Mouse (Mus musculus) myocyte (in vitro differentiated cells): Measurements from ENCODE around the gene B4gat1. TPM values are rescaled to one million over a fixed set of nuclear protein-coding genes. Genes with fewer than 3 reads are reported as not detected.
A peak's percentile ranks its signal among the peaks of the same experiment; 100 is the strongest.

ENCODE experiments used
- H3K27me3 ChIP-seq: one replicate; pipeline ENCODE4 v1.6.1; 2011; ENCODE audit not compliant: control insufficient read depth, insufficient read depth, insufficient read length
- H3K36me3 ChIP-seq: one replicate; pipeline ENCODE4 v1.6.1; 2011; ENCODE audit not compliant: control insufficient read depth, insufficient read depth
- H3K4me2 ChIP-seq: one replicate; pipeline ENCODE4 v1.6.1; 2011; ENCODE audit warnings: low read depth, control low read depth
- H3K4me3 ChIP-seq: one replicate; pipeline ENCODE4 v1.5.1; 2011; ENCODE audit warnings: mild to moderate bottlenecking, control low read depth, moderate library complexity
- H3K79me2 ChIP-seq: one replicate; pipeline ENCODE4 v1.6.1; 2011; ENCODE audit not compliant: control insufficient read depth, insufficient read depth
- H3ac ChIP-seq: one replicate; pipeline ENCODE4 v1.6.1; 2011; ENCODE audit not compliant: control insufficient read depth, insufficient read length
- CEBPB ChIP-seq: IDR thresholded peaks from 2 replicates; pipeline ENCODE4 v1.6.1; 2011; ENCODE audit warnings: mild to moderate bottlenecking, moderate library complexity; ENCODE audit not compliant: poor library complexity, insufficient read depth, severe bottlenecking
- E2F4 ChIP-seq: IDR thresholded peaks from one replicate; pipeline ENCODE4 v1.6.1; 2011; ENCODE audit warnings: mild to moderate bottlenecking, control low read depth, moderate library complexity; ENCODE audit not compliant: insufficient read depth
- MAX ChIP-seq: IDR thresholded peaks from one replicate; pipeline ENCODE4 v1.6.1; 2011; ENCODE audit warnings: low read depth, mild to moderate bottlenecking, control low read depth
- MYOD1 ChIP-seq, 3 experiments: IDR thresholded peaks; one replicate each; pipeline ENCODE4 v1.6.1; 2011; ENCODE audit warnings: control low read depth in 2 of 3, low read depth in 2 of 3, mild to moderate bottlenecking in 2 of 3, moderate library complexity in 1 of 3; ENCODE audit not compliant: insufficient read length in 2 of 3, control insufficient read depth in 1 of 3
- MYOG ChIP-seq, 3 experiments: IDR thresholded peaks; one replicate each; pipeline ENCODE4 v1.6.1; 2011; ENCODE audit warnings: control low read depth in 2 of 3, low read depth in 2 of 3, mild to moderate bottlenecking in 2 of 3; ENCODE audit not compliant: insufficient read length in 2 of 3, control insufficient read depth in 1 of 3, insufficient read depth in 1 of 3
- POLR2A ChIP-seq: IDR thresholded peaks from one replicate; pipeline ENCODE4 v1.6.1; 2011; ENCODE audit warnings: low read depth, mild to moderate bottlenecking, control low read depth, moderate library complexity; ENCODE audit not compliant: insufficient read length
- POLR2AphosphoS2 ChIP-seq: IDR thresholded peaks from one replicate; pipeline ENCODE4 v1.6.1; 2011; ENCODE audit warnings: low read depth, control low read depth; ENCODE audit not compliant: insufficient read length
- REST ChIP-seq: IDR thresholded peaks from one replicate; pipeline ENCODE4 v1.6.1; 2011; ENCODE audit warnings: mild to moderate bottlenecking, control low read depth, moderate library complexity; ENCODE audit not compliant: insufficient read depth, insufficient read length
- SRF ChIP-seq: IDR thresholded peaks from one replicate; pipeline ENCODE4 v1.6.1; 2011; ENCODE audit warnings: low read depth; ENCODE audit not compliant: control insufficient read depth, insufficient read length
- TCF12 ChIP-seq: IDR thresholded peaks from one replicate; pipeline ENCODE4 v1.6.1; 2011; ENCODE audit warnings: mild to moderate bottlenecking, control low read depth; ENCODE audit not compliant: poor library complexity, insufficient read depth, severe bottlenecking
- TCF3 ChIP-seq: IDR thresholded peaks from one replicate; pipeline ENCODE4 v1.6.1; 2011; ENCODE audit warnings: low read depth, control low read depth; ENCODE audit not compliant: insufficient read length
- USF1 ChIP-seq: IDR thresholded peaks from one replicate; pipeline ENCODE4 v1.6.1; 2011; ENCODE audit warnings: low read depth, mild to moderate bottlenecking, control low read depth, moderate library complexity
- polyA plus RNA-seq: library from polyadenylated mRNA; unstranded; fragments of >200 nt; fragmentation: generic; extraction: Trizol; gene quantifications from one replicate; pipeline ENCODE4 v1.2.1, GENCODE M21; 2012; ENCODE audit warnings: missing spikeins

B4gat1 gene
- polyA plus RNA-seq, 1 experiment = 46.7 TPM

- Histone ChIP-seq H3K4me3 (peak overlapping the region; percentile 29), H3K27me3 (no peaks in the 10 kb centered on the region), H3K4me2 (peak overlapping the region; percentile 97), H3ac (no peak overlapping the region), H3K79me2 (no peaks in the 10 kb centered on the region), H3K36me3 (no peaks in the 10 kb centered on the region)
- TF ChIP-seq POLR2AphosphoS2 (no peak), SRF (no peak), POLR2A (no peak), USF1 (no peak), CEBPB (no peak), TCF3 (no peak), REST (no peak), E2F4 (no peak), MYOD1 (IDR thresholded peaks at IDR 0.05; ENCODE audit: control insufficient read depth in 1 of 3, insufficient read length in 2 of 3, low read depth in 2 of 3) (no peak), MAX (no peak), MYOG (IDR thresholded peaks at IDR 0.05; ENCODE audit: control insufficient read depth in 1 of 3, insufficient read depth in 1 of 3, insufficient read length in 2 of 3, low read depth in 2 of 3) (no peak)
These were observed 34.9 kb downstream of the B4gat1 start for GRCm38 (mm10) chr19:5073518-5073917.

- Histone ChIP-seq H3K4me2 (no peak overlapping the region), H3K79me2 (no peaks in the 10 kb centered on the region), H3K36me3 (no peaks in the 10 kb centered on the region), H3ac (no peak overlapping the region), H3K27me3 (no peaks in the 10 kb centered on the region), H3K4me3 (no peak overlapping the region)
- TF ChIP-seq POLR2AphosphoS2 (no peak), USF1 (peak; percentile 63), REST (no peak)
These were observed 40.7 kb downstream of the B4gat1 start for GRCm38 (mm10) chr19:5079279-5079678.

GRCm38 (mm10) chr19:5082005-5082404, 43.4 kb downstream of the B4gat1 start:
- H3K27me3 ChIP-seq = no peaks in the 10 kb centered on the region
- H3ac ChIP-seq = no peak overlapping the region
- no peak overlapping the region for H3K4me3 ChIP-seq
- no peaks in the 10 kb centered on the region for H3K79me2 ChIP-seq
- TF ChIP-seq POLR2AphosphoS2 (no peak), SRF (no peak), TCF3 (no peak), USF1 (no peak), MAX (no peak), POLR2A (no peak), CEBPB (no peak), TCF12 (no peak), E2F4 (no peak)
- no peak overlapping the region for H3K4me2 ChIP-seq
- H3K36me3 ChIP-seq = no peaks in the 10 kb centered on the region

- Histone ChIP-seq H3ac (no peak overlapping the region), H3K27me3 (no peaks in the 10 kb centered on the region), H3K36me3 (no peaks in the 10 kb centered on the region), H3K4me2 (no peak overlapping the region), H3K4me3 (no peak overlapping the region), H3K79me2 (no peaks in the 10 kb centered on the region)
- no peak for TF ChIP-seq TCF3
- no peak for TF ChIP-seq CEBPB
- no peak for TF ChIP-seq MAX
- TF ChIP-seq MYOG (IDR thresholded peaks at IDR 0.05; ENCODE audit: control insufficient read depth in 1 of 3, insufficient read depth in 1 of 3, insufficient read length in 2 of 3, low read depth in 2 of 3) = no peak
- TF ChIP-seq E2F4 = no peak
- no peak for TF ChIP-seq POLR2AphosphoS2
- no peak for TF ChIP-seq USF1
- TF ChIP-seq POLR2A = no peak
- TF ChIP-seq TCF12 = no peak
- TF ChIP-seq SRF = no peak
These were observed 44.0 kb downstream of the B4gat1 start for GRCm38 (mm10) chr19:5082596-5082995.

GRCm38 (mm10) chr19:5083961-5084833, 45.6 kb downstream of the B4gat1 start:
- Histone ChIP-seq H3K79me2 (no peaks in the 10 kb centered on the region), H3K36me3 (no peaks in the 10 kb centered on the region), H3K4me2 (peak overlapping the region; percentile 95), H3ac (peak overlapping the region; percentile 57), H3K4me3 (peak overlapping the region; percentile 53), H3K27me3 (no peaks in the 10 kb centered on the region)
- no peak for TF ChIP-seq E2F4
- TF ChIP-seq USF1 = no peak
- no peak for TF ChIP-seq TCF12
- TF ChIP-seq CEBPB = no peak
- TF ChIP-seq SRF = no peak
- no peak for TF ChIP-seq MYOD1 (IDR thresholded peaks at IDR 0.05; ENCODE audit: control insufficient read depth in 1 of 3, insufficient read length in 2 of 3, low read depth in 2 of 3)
- TF ChIP-seq POLR2AphosphoS2 = no peak
- TF ChIP-seq TCF3 = no peak
- TF ChIP-seq POLR2A = no peak
- no peak for TF ChIP-seq MYOG (IDR thresholded peaks at IDR 0.05; ENCODE audit: control insufficient read depth in 1 of 3, insufficient read depth in 1 of 3, insufficient read length in 2 of 3, low read depth in 2 of 3)
- TF ChIP-seq REST = no peak
- TF ChIP-seq MAX = no peak
